Mouse (Mus musculus) limb, embryonic 10.5 days (tissue): ENCODE results near the gene Runx1. TPM values are rescaled to one million over a fixed set of nuclear protein-coding genes. Genes with fewer than 3 reads are reported as not detected.
A peak's percentile ranks its signal among the peaks of the same experiment; 100 is the strongest.

Source experiments
- DNase-seq: peaks from one replicate; pipeline ENCODE4 v3.0.0-alpha.2; 2017; ENCODE audit warnings: low spot score
- H3K27ac ChIP-seq: fragments of 300-500 bp; sonication (generic); 2 replicates; pipeline ENCODE4 v1.5.1; 2016; ENCODE audit warnings: mild to moderate bottlenecking
- H3K27me3 ChIP-seq: fragments of 300-500 bp; sonication (generic); 2 replicates; pipeline ENCODE4 v1.6.1; 2016; ENCODE audit warnings: low read depth, mild to moderate bottlenecking; ENCODE audit not compliant: poor library complexity, severe bottlenecking
- H3K36me3 ChIP-seq: fragments of 300-500 bp; sonication (generic); 2 replicates; pipeline ENCODE4 v1.6.1; 2016; ENCODE audit warnings: mild to moderate bottlenecking, moderate library complexity
- H3K4me1 ChIP-seq: fragments of 300-500 bp; sonication (generic); 2 replicates; pipeline ENCODE4 v1.6.1; 2016
- H3K4me3 ChIP-seq: fragments of 300-500 bp; sonication (generic); 2 replicates; pipeline ENCODE4 v1.5.1; 2016; ENCODE audit warnings: mild to moderate bottlenecking, moderate library complexity
- H3K9me3 ChIP-seq: fragments of 300-500 bp; sonication (generic); replicated peaks from 2 replicates; pipeline ENCODE4 v1.6.1; 2016; ENCODE audit warnings: mild to moderate bottlenecking
- WGBS: fragments of 180-500 bp; shearing (Covaris S2); methylation state at CpG from one replicate; pipeline ENCODE4 v1.1.7; 2016; 5-methylcytosine and 5-hydroxymethylcytosine counted together
- polyA plus RNA-seq: library from polyadenylated mRNA; unstranded; fragments of >200 nt; fragmentation: Nextera tagmentation; extraction: Ambion mirVana; gene quantifications from 2 replicates; pipeline ENCODE4 v1.2.1, GENCODE M21; 2016

Gene Runx1
- polyA plus RNA-seq, 1 experiment from 2014 or later: 1.2 TPM

DNA sequence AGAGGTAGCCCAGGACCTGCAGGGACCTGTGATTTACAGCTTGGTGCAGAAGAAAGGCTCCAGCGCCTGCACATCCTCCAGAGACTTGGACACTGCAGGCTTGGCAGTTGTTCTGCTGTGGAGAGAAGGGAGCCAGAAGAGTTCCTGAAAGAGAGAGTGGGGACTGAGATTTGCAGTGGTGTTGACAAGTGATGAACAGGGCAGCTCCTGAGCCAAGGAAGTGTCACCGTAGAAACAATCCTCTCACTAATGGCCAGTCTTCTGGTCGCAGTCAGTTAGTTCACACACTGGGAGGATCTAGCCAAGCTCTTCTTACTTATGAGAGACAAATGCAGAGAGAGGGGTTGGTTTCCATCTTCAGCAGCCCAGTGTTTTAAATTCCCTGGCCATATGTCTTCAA lies 24.5 kb upstream of the Runx1 start:
- Histone ChIP-seq H3K4me1 (peaks cover 8% of the 10 kb centered on the region), H3K4me3 (no peak overlapping the region), H3K36me3 (no peaks in the 10 kb centered on the region), H3K27ac (no peak overlapping the region), H3K9me3 (no peaks in the 10 kb centered on the region), H3K27me3 (no peaks in the 10 kb centered on the region)
- 76% methylated on average over 3 of the region's 3 CpGs for WGBS
- DNase-seq: no peak

GRCm38 (mm10) chr16:92847762-92848300 lies 21.9 kb upstream of the Runx1 start:
- H3K4me1 ChIP-seq: peaks cover 12% of the 10 kb centered on the region
- no peak overlapping the region for H3K4me3 ChIP-seq
- H3K27ac ChIP-seq: no peak overlapping the region
- no peaks in the 10 kb centered on the region for H3K36me3 ChIP-seq
- WGBS: 86% methylated on average over 3 of the region's 3 CpGs
- no peaks in the 10 kb centered on the region for H3K27me3 ChIP-seq
- no peaks in the 10 kb centered on the region for H3K9me3 ChIP-seq
- DNase-seq: no peak

DNA sequence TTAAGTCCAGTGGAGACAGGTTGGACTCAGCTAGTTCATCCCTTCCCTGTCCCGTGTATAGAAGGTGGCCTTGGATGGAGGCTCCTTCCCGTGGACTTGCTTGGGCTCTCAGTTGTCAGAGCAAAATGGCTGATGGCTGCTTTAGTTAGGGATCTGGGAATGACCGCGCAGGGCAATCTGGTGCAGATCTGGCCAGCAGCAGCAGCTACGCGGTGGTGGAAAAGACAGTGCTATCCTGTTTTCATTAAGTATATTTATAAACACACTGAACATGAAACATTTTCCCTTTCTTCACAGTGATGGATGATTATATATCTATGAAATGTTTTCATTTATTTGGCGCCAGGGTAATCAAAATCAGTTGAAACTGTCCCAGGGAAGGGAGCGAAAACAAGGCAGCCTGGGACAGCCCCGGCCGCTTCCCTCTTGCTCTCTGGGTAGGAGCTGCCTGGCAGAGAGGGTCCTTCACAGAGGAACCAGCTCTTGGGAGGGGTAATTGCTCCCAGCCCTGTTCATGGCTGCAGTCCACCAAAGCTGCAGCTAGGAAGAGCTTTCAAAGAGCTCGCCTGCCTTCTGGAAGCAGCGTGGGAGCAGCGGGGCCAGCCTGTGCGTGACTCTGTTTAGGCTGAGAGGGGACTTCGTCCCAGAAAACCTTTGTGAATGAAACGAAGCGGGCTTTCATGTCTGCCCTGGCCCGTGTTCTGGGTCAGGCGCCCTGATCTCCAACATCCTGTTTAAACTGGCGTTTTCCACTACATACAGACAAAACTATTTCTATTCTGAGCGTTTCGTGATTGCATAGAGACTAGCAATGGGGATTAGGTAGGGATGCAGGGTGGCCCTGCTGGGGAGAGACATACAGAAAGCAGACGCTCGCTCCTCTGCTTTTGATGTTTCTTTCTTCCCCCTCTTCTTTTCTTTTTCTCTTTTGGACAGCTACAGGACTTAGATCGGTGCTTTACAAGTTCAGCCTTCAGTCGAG lies 19.6 kb upstream of the Runx1 start:
- no peaks in the 10 kb centered on the region for H3K36me3 ChIP-seq
- peaks cover 12% of the 10 kb centered on the region for H3K4me1 ChIP-seq
- peak overlapping the region; percentile 38; the same call in 1 of the 2 replicates for H3K27ac ChIP-seq
- 62% methylated on average over 26 of the region's 26 CpGs for WGBS
- H3K4me3 ChIP-seq: no peak overlapping the region
- no peaks in the 10 kb centered on the region for H3K9me3 ChIP-seq
- no peaks in the 10 kb centered on the region for H3K27me3 ChIP-seq
- DNase-seq: peak; percentile 44

GRCm38 (mm10) chr16:92838709-92839108 lies 12.8 kb upstream of the Runx1 start:
- Histone ChIP-seq H3K27me3 (no peaks in the 10 kb centered on the region), H3K9me3 (no peaks in the 10 kb centered on the region), H3K36me3 (no peaks in the 10 kb centered on the region), H3K27ac (no peak overlapping the region), H3K4me1 (peaks cover 3% of the 10 kb centered on the region; the same call in 1 of the 2 replicates), H3K4me3 (no peak overlapping the region)
- no peak for DNase-seq

GRCm38 (mm10) chr16:92831341-92831740 lies 5.4 kb upstream of the Runx1 start:
- DNase-seq: no peak
- peaks cover 14% of the 10 kb centered on the region; the same call in 1 of the 2 replicates for H3K4me1 ChIP-seq
- H3K9me3 ChIP-seq: no peaks in the 10 kb centered on the region
- 96% methylated on average over 2 of the region's 2 CpGs for WGBS
- no peak overlapping the region for H3K4me3 ChIP-seq
- H3K27ac ChIP-seq: no peak overlapping the region
- no peaks in the 10 kb centered on the region for H3K36me3 ChIP-seq
- H3K27me3 ChIP-seq: peaks cover 27% of the 10 kb centered on the region

DNA sequence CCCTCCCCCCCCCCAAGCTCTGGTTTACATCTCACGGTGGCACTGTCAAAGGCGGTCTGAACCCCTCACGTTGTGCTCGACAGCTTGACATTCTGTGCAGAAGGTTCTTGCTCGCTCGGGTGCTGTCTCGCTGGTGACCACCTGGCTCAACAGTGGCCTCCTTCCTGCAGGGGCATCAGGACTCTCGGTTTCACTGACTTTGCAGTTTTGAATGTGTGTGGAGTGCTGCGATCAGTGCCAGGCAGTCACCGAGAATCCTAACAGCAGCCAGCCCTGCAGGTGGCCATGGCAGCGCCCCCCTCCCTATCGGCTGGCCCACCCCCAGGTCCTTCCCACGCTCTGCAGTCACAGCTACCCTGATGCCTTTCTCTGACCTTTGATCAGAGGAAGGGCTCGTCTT lies 4.5 kb upstream of the Runx1 start:
- Histone ChIP-seq H3K27ac (no peak overlapping the region), H3K36me3 (no peaks in the 10 kb centered on the region), H3K4me3 (no peak overlapping the region), H3K27me3 (peaks cover 27% of the 10 kb centered on the region), H3K9me3 (no peaks in the 10 kb centered on the region), H3K4me1 (peaks cover 11% of the 10 kb centered on the region; the same call in 1 of the 2 replicates)
- WGBS: 52% methylated on average over 14 of the region's 14 CpGs
- DNase-seq: no peak

GRCm38 (mm10) chr16:92828308-92828862 lies 2.4 kb upstream of the Runx1 start:
- H3K4me1 ChIP-seq: peaks cover 15% of the 10 kb centered on the region
- no peaks in the 10 kb centered on the region for H3K9me3 ChIP-seq
- peaks cover 27% of the 10 kb centered on the region for H3K27me3 ChIP-seq
- H3K27ac ChIP-seq: no peak overlapping the region
- DNase-seq: no peak
- 44% methylated on average over 8 of the region's 8 CpGs for WGBS
- no peaks in the 10 kb centered on the region for H3K36me3 ChIP-seq
- no peak overlapping the region for H3K4me3 ChIP-seq

GRCm38 (mm10) chr16:92827663-92828307 lies 1.8 kb upstream of the Runx1 start:
- 61% methylated on average over 7 of the region's 7 CpGs for WGBS

DNA sequence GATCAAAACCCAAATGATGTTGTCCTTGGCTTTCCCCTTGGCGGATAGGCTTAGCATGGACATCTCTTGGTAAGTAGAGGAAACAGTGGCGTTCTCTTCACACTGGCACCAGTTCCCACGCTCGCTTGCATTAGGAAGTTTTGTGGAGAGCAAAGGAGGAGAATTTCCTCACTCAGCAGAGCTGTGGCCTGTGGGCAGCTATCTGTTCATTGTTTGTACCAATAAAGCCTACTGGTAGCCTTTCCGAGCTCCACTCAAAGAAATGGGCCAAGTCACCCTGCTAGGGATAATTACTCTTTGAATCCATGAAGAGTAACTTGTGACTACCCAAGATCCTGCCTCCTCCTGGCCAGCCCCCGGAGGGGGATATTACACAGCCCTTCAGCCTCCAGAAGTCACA lies 734 bp upstream of the Runx1 start:
- Histone ChIP-seq H3K4me1 (peaks cover 31% of the 10 kb centered on the region), H3K4me3 (no peak overlapping the region), H3K36me3 (no peaks in the 10 kb centered on the region), H3K27me3 (peaks cover 18% of the 10 kb centered on the region), H3K27ac (no peak overlapping the region), H3K9me3 (no peaks in the 10 kb centered on the region)
- DNase-seq: no peak
- 96% methylated on average over 6 of the region's 6 CpGs for WGBS

More at GRCm38 (mm10) chr16:92827663-92828307, 1.8 kb upstream of the Runx1 start:
- Histone ChIP-seq H3K9me3 (no peaks in the 10 kb centered on the region), H3K4me1 (peaks cover 21% of the 10 kb centered on the region), H3K27ac (no peak overlapping the region), H3K36me3 (no peaks in the 10 kb centered on the region), H3K27me3 (peaks cover 25% of the 10 kb centered on the region), H3K4me3 (no peak overlapping the region)
- DNase-seq: peak; percentile 44

DNA sequence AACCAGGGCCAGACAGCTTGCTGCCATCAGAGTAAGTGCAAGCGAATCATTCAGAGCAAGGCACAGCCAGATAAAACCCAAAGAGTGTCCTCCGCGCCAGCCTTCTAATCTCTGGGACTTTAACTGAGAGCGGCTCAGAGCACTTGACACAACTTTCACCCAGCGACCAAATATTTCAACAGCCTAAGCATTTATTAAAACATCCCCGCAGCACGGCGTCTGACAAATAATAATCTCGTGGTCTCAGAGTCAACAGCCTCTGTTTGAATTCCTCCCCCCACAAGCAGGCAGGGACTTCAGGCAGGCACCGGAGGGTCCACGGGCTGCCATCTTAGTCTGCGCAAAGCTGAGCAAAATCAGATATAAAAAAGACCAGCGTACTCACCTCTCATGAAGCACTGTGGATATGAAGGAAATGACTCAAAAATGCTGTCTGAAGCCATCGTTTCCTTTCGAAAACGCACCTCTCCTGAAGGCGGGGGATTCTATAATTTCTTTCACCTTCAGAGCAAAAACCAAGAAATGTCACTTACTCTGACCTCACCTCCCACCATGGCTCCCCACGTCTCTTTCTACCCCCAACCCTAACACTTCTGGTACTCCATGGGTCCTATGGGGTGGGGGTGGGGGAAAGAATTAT lies 625 bp downstream of the Runx1 start:
- 91% methylated on average over 18 of the region's 18 CpGs for WGBS
- H3K9me3 ChIP-seq: no peaks in the 10 kb centered on the region
- no peak for DNase-seq
- H3K27me3 ChIP-seq: peaks cover 13% of the 10 kb centered on the region
- no peak overlapping the region for H3K4me3 ChIP-seq
- H3K4me1 ChIP-seq: peaks cover 26% of the 10 kb centered on the region
- H3K36me3 ChIP-seq: no peaks in the 10 kb centered on the region
- H3K27ac ChIP-seq: no peak overlapping the region

DNA sequence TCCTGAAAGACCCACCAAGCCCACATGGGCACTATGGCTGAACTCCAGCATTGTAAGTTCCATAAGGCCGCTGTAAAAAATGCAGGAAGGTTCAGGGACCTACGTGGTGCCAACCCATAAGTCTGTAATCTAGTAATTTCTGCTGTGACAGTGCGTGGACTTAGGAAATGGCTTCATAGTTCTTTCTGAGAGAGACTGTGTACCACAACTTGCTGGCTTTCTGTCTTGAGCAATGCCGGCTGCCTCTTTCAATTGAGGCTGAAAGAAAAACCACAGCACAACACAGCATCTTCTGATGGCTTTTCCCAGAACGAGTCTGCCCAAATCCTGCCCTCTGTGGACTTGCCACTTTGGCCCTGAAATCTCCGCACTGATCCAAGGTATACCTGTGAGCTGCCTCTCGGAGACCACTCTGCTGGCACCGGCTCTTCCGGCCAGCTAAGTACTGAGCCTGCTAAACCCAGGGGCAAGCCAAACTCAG lies 1.2 kb downstream of the Runx1 start:
- WGBS: 93% methylated on average over 9 of the region's 9 CpGs
- H3K27ac ChIP-seq: no peak overlapping the region
- H3K27me3 ChIP-seq: peaks cover 16% of the 10 kb centered on the region

GRCm38 (mm10) chr16:92824003-92824722 lies 1.8 kb downstream of the Runx1 start:
- Histone ChIP-seq H3K4me1 (peaks cover 24% of the 10 kb centered on the region), H3K36me3 (no peaks in the 10 kb centered on the region), H3K4me3 (no peak overlapping the region), H3K27me3 (peaks cover 16% of the 10 kb centered on the region), H3K27ac (no peak overlapping the region), H3K9me3 (no peaks in the 10 kb centered on the region)
- 92% methylated on average over 6 of the region's 6 CpGs for WGBS
- no peak for DNase-seq

More for the DNA sequence above, 1.2 kb downstream of the Runx1 start:
- H3K36me3 ChIP-seq: no peaks in the 10 kb centered on the region
- H3K9me3 ChIP-seq: no peaks in the 10 kb centered on the region
- H3K4me3 ChIP-seq: no peak overlapping the region
- no peak for DNase-seq
- peaks cover 24% of the 10 kb centered on the region for H3K4me1 ChIP-seq
